Mouse (Mus musculus) liver, adult 2 months (tissue): ENCODE data around the gene Gpr153. TPM values are rescaled to one million over a fixed set of nuclear protein-coding genes. Genes with fewer than 3 reads are reported as not detected.
A peak's percentile ranks its signal among the peaks of the same experiment; 100 is the strongest.

ENCODE experiments used
- DNase-seq: peaks from one replicate; pipeline ENCODE4 v3.0.0-alpha.2; 2011; ENCODE audit warnings: low read depth, low spot score; ENCODE audit errors: extremely low read depth
- H3K27ac ChIP-seq: fragments of 200-500 bp; replicated peaks from 2 replicates; pipeline ENCODE4 v1.5.1; 2012; ENCODE audit warnings: low read depth, mild to moderate bottlenecking, control low read depth, inconsistent platforms, low read length; ENCODE audit not compliant: insufficient read depth
- H3K27me3 ChIP-seq: fragments of 200-500 bp; 2 replicates; pipeline ENCODE4 v1.6.1; 2012; ENCODE audit warnings: mild to moderate bottlenecking, moderate library complexity, low read length, inconsistent platforms; ENCODE audit not compliant: control insufficient read depth, insufficient read depth
- H3K36me3 ChIP-seq: fragments of 200-500 bp; 2 replicates; pipeline ENCODE4 v1.6.1; 2012; ENCODE audit warnings: low read length, inconsistent platforms; ENCODE audit not compliant: control insufficient read depth, insufficient read depth
- H3K4me1 ChIP-seq: fragments of 200-500 bp; 2 replicates; pipeline ENCODE4 v1.6.1; 2011; ENCODE audit warnings: low read length; ENCODE audit not compliant: control insufficient read depth, insufficient read depth
- H3K4me3 ChIP-seq: fragments of 200-500 bp; 2 replicates; pipeline ENCODE4 v1.5.1; 2011; ENCODE audit warnings: low read depth, mild to moderate bottlenecking, control low read depth, low read length, moderate library complexity; ENCODE audit not compliant: insufficient read depth
- H3K79me2 ChIP-seq: fragments of 200-500 bp; 2 replicates; pipeline ENCODE4 v1.6.1; 2012; ENCODE audit warnings: inconsistent platforms, mild to moderate bottlenecking, low read length, moderate library complexity; ENCODE audit not compliant: control insufficient read depth, insufficient read depth
- H3K9ac ChIP-seq: fragments of 200-500 bp; 2 replicates; pipeline ENCODE4 v1.6.1; 2012; ENCODE audit warnings: low read depth, mild to moderate bottlenecking, control low read depth, inconsistent platforms, low read length
- CTCF ChIP-seq: fragments of 200-500 bp; IDR thresholded peaks from 2 replicates; pipeline ENCODE4 v1.5.1; 2011; ENCODE audit warnings: low read depth, low read length, control low read depth
- POLR2A ChIP-seq: fragments of 200-500 bp; IDR thresholded peaks from 2 replicates; pipeline ENCODE4 v1.6.1; 2011; ENCODE audit warnings: low read length, control low read depth; ENCODE audit not compliant: insufficient read depth; ENCODE audit errors: extremely low read depth
- WGBS: fragments of 180-500 bp; shearing (Covaris S2); methylation state at CpG from one replicate; pipeline ENCODE4 v1.1.7; 2018; 5-methylcytosine and 5-hydroxymethylcytosine counted together
- polyA plus RNA-seq: library from polyadenylated mRNA; depleted of rRNA; stranded (reverse); fragments of >200 nt; gene quantifications from 2 replicates; pipeline ENCODE4 v1.2.3, GENCODE M21; 2012
- total RNA-seq: library from RNA; depleted of rRNA; stranded (reverse); fragments of >200 nt; gene quantifications from 2 replicates; pipeline ENCODE4 v1.2.3, GENCODE M21; 2014

Gpr153 gene
- total and polyA plus RNA-seq, 2 experiments = 0.46 to 1.1 TPM

DNA sequence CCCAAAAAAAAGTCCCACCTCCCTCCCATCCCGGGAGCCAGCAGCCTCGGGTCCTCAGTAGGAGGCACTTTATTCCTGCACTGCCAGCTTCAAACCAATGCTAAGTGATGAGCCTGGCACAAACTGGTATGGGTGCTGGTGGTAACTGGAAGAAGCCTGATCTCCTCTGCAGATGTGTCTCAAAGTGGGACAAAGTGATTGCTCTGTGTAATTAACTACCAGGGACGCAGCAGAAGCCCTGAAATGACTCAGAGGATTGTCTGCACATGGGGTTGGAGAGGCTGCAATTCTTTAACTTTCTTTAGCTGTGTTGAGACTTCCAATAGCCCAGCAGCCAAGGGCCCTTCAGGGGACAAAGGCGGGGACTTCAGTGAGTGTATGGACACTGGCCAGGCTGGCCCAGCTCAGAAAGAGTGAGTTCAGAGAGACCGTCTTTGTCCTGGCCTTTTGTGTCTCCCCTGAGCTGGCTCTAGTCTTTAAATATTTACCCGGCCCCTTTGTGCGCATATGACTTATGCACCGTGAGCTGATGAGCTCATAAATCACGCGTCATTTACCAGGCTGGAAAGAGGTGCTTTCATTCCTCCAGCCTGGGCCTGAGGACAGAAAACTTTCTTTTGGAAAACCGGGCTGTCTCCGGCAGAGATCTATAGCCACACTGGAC is 18.2 kb downstream of the Gpr153 start:
- 38% methylated on average over 12 of the region's 12 CpGs for WGBS
- H3K27me3 ChIP-seq = peaks cover 11% of the 10 kb centered on the region
- no peak for TF ChIP-seq POLR2A
- TF ChIP-seq CTCF = no peak

DNA sequence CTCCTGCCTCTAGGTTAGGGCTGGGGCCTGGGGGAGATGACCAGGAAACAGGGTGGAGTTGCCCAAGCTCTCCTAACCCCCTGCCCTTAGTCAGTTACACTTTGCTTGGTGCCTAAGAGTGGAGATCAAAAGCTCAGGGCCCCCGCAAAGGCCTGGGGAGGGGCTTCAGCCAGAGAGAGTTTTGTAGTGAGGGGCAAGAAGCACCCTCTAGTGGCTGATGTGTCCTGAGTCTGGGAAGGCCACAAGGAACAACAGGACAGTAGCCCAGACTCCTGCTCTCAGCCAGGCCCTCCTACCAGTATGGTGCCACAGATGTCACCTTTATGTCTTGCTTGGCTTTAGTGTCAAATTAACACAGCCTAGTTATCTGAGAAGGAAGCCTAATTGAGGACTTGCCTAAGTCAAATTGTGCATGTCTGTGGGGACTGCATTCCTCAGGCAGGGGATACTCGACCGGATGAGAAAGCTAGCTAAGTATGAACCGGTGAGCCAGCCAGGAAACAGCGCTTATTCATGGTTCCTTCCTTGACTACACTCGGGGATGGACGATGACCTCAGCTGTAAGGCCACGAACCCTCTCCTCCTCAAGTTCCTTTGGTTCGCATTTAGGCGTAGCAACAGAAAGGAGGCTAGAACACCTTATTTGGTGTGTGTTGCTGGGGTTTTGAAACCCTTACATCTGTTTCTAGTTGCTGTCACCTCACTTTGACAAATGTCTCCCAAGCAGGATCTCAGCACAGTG is 20.3 kb downstream of the Gpr153 start:
- no peaks in the 10 kb centered on the region for H3K36me3 ChIP-seq
- peaks cover 8% of the 10 kb centered on the region for H3K4me1 ChIP-seq
- H3K27me3 ChIP-seq = peaks cover 9% of the 10 kb centered on the region; the same call in 1 of the 2 replicates
- 70% methylated on average over 10 of the region's 10 CpGs for WGBS
- H3K9ac ChIP-seq = no peak overlapping the region
- peaks cover 8% of the 10 kb centered on the region for H3K79me2 ChIP-seq
- TF ChIP-seq CTCF = 0 out of 2 replicates have a peak, but pooled peaks have one; percentile 5
- TF ChIP-seq POLR2A = no peak
- H3K4me3 ChIP-seq = no peak overlapping the region
- H3K27ac ChIP-seq = no peak overlapping the region
- DNase-seq = no peak

More for the DNA sequence above, 18.2 kb downstream of the Gpr153 start:
- DNase-seq = no peak
- H3K4me1 ChIP-seq = peaks cover 2% of the 10 kb centered on the region; the same call in 1 of the 2 replicates
- H3K27ac ChIP-seq = no peak overlapping the region
- H3K79me2 ChIP-seq = no peaks in the 10 kb centered on the region
- no peak overlapping the region for H3K4me3 ChIP-seq
- H3K36me3 ChIP-seq = no peaks in the 10 kb centered on the region
- no peak overlapping the region for H3K9ac ChIP-seq

DNA sequence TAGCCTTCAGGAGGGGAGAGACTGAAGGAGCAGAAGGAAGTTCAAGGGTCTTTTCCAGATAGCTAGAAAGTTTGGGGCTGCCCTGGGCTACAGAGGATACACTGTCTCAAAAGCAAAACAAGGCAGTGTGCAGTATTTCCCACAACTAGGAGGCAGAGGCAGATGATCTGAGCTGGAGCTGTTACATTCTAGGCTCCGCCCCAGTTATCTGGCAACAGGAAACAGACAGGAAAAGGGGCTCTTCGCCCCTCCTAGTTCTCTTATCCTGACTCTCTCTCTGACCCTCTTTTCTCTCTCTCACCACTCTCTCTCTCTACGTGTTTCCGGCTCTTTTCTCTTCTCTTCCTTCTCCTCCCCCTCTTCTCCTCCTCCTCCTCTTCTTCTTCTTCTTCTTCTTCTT is 21.9 kb downstream of the Gpr153 start:
- no peak overlapping the region for H3K4me3 ChIP-seq
- H3K4me1 ChIP-seq = peaks cover 8% of the 10 kb centered on the region
- H3K27me3 ChIP-seq = 0 out of 2 replicates have a peak, but pooled peaks cover under 1% of the 10 kb centered on the region
- no peak overlapping the region for H3K27ac ChIP-seq
- peaks cover 6% of the 10 kb centered on the region; the same call in 1 of the 2 replicates for H3K36me3 ChIP-seq
- H3K9ac ChIP-seq = no peak overlapping the region
- no peak for DNase-seq
- H3K79me2 ChIP-seq = peaks cover 8% of the 10 kb centered on the region
- TF ChIP-seq POLR2A = no peak
- TF ChIP-seq CTCF = no peak
- WGBS = 51% methylated on average over 4 of the region's 4 CpGs

DNA sequence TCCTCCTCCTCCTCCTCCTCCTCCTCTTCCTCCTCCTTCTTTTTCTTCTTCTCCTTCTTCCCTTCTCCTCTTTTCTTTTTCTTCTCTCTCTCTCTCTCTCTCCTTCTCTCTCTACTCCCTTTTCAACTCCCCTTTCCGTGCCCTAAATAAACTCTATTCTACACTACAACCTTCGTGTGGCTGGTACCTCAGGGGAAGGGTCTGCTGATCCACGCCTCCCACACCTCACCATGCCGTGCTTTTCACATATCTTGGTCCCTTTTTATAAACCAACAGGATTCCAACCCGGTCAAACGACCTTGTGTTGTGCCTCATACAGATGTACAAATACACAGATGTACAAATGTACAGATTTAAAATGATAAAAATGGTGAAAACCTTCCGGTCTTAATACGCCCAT is 22.3 kb downstream of the Gpr153 start:
- peaks cover 8% of the 10 kb centered on the region for H3K79me2 ChIP-seq
- H3K4me3 ChIP-seq = peak overlapping the region; percentile 81
- H3K27me3 ChIP-seq = no peaks in the 10 kb centered on the region
- 9% methylated on average over 8 of the region's 8 CpGs for WGBS
- DNase-seq = no peak
- H3K36me3 ChIP-seq = peaks cover 6% of the 10 kb centered on the region; the same call in 1 of the 2 replicates
- no peak overlapping the region for H3K27ac ChIP-seq
- peak overlapping the region; percentile 83; the same call in 1 of the 2 replicates for H3K9ac ChIP-seq
- TF ChIP-seq CTCF (no peak), POLR2A (no peak)
- H3K4me1 ChIP-seq = peaks cover 8% of the 10 kb centered on the region

DNA sequence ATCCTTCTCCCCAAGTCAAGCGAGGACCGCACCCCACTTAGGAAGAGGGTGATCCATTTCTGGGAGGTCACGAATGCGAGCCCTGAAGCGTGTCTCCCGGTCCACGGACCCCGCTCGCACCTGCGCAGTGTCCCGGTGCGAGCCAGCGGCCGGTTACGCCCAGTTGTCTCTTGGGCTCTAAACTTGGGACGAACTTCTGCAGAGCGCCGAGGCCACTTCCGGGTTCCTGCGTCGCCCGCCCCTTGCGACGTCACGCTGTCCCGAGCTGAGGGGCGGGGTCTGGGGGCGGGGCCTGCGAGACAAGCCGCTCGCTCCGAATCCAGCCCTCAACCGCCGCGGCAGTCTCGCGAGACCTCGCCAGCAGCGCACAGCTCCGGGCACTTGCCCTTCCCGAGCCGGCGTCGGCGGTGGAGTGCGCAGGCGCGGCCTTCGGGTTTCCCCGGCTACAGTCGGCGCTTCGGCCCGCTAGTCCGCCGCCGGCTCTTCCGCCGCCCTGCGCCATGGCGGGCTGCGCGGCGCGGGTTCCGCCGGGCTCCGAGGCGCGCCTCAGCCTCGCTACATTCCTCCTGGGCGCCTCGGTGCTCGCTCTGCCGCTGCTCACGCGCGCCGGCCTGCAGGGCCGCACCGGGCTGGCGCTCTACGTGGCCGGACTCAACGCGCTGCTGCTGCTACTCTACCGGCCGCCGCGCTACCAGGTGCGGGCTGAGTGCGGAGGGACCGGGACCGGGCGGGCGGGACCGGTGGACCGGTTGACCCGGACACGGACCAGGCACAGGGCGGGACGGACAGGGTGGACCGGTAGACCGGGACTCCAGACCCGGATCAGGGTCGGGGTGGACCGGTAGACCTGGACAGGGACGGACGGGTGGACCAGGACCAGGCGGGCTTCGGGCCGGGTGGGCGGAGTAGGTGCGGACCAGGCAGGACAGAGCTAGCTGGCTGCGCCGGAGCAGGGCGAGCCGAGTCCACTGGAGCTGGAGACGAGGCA is 23.1 kb downstream of the Gpr153 start, which contains the start of gene Icmt:
Gene Icmt, plus strand, starts transcription at position 354 of the 988 bp plus-strand sequence.
- under 1% methylated on average over 117 of the region's 119 CpGs for WGBS
- Histone ChIP-seq H3K27me3 (no peaks in the 10 kb centered on the region), H3K27ac (peak within 1 kb of the TSS; percentile 62), H3K9ac (peak within 1 kb of the TSS; percentile 95), H3K36me3 (peaks cover 6% of the 10 kb centered on the region; the same call in 1 of the 2 replicates), H3K79me2 (peaks cover 8% of the 10 kb centered on the region), H3K4me1 (peaks cover 8% of the 10 kb centered on the region), H3K4me3 (peak within 1 kb of the TSS; percentile 85)
- DNase-seq = peak; percentile 84
- TF ChIP-seq CTCF (0 out of 2 replicates have a peak, but pooled peaks have one; percentile 6), POLR2A (peak; percentile 61)
